Mouse (Mus musculus): ENCODE results near the gene Tspear.

DNA sequence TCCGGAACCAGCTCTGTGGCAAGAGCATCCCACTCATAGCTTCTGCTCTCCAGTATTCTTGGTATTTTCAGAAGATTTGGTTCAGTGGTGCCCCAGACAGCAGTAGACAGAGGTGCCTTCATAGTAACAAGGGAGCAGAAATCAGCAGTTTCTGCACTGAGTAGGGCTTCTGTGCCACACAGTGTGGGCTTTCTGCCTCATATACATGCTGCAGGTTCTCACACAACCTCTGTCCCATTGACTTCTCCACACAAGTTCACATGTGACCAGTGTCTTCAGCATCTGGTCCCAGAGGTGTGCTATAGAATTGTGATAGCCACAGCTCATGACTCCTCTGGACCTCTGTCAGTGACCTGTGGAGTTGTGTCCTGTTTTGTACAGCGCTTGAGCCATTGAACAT, 102.3 kb downstream of the Tspear start:
- TF ChIP-seq CTCF (IDR thresholded peaks at IDR 0.05; ENCODE audit: borderline replicate concordance, extremely low read depth, insufficient read depth, insufficient read length) (no peak), POLR2A (IDR thresholded peaks at IDR 0.05; ENCODE audit: borderline replicate concordance, extremely low read depth, insufficient read depth, insufficient read length, poor library complexity, severe bottlenecking) (no peak)

Measured in brain, embryonic 14.5 days (tissue).